Mouse (Mus musculus): ENCODE data around the gene Ufsp1. TPM values are rescaled to one million over a fixed set of nuclear protein-coding genes. Genes with fewer than 3 reads are reported as not detected.

The Ufsp1 gene
- polyA plus RNA-seq, 1 experiment from 2014 or later = 6.0 TPM

DNA sequence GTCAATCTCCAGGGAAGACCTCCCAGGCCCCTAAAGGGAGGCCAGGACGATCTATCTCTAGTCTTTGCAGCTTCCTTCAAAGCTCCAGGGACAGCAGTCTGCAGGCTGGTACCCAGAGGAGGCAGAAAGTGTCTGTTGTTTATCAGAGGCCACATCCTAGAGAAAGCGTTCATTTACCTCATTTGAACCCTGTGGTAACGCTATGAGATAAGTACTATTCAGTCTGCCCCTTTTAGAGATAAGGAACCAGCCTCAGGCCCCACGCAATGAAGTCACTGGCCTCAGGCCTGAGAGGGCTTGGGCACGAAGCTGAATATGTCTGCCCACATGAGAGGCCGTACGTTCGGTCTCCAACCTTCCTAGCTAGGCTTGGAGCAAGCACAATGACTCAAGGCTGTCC lies 22.9 kb downstream of the Ufsp1 start:
- H3K4me1 ChIP-seq = peaks cover 33% of the 10 kb centered on the region
- H3K36me3 ChIP-seq (replicated peaks) = peaks cover 45% of the 10 kb centered on the region
- H3K9me3 ChIP-seq = no peaks in the 10 kb centered on the region
- no peak overlapping the region for H3K4me3 ChIP-seq (replicated peaks)
- no peak overlapping the region for H3K9ac ChIP-seq
- WGBS = 91% methylated on average over 8 of the region's 8 CpGs
- no peak overlapping the region for H3K4me2 ChIP-seq
- no peak for ATAC-seq (ENCODE audit: low FRiP score)
- peaks cover 6% of the 10 kb centered on the region; the same call in 1 of the 2 replicates for H3K27me3 ChIP-seq
- no peak overlapping the region for H3K27ac ChIP-seq

DNA sequence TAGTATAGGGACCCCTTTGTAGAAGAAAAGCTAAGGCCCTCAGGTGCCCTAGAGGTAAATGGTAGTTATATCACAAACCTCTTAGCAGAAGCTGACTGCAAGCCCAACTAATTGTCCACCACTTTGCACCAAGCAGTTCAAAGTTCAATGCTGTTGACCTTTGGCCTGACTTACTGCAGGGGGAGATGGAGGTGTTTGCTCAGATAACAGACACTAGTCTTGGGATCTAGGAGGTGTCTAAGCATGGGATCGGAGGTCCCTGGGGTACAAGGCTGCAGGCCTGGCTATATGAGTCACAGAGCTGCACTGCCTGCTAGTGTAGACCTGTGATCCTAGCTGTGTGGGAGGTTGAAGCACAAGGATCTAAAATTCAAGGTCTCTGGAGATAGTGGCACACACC lies 24.1 kb downstream of the Ufsp1 start:
- Histone ChIP-seq H3K4me2 (no peak overlapping the region), H3K27ac (no peak overlapping the region), H3K36me3 (replicated peaks) (peaks cover 48% of the 10 kb centered on the region), H3K4me3 (replicated peaks) (no peak overlapping the region), H3K9me3 (no peaks in the 10 kb centered on the region), H3K9ac (no peak overlapping the region), H3K27me3 (peaks cover 6% of the 10 kb centered on the region; the same call in 1 of the 2 replicates), H3K4me1 (peaks cover 21% of the 10 kb centered on the region)
- ATAC-seq (ENCODE audit: low FRiP score) = no peak
- 89% methylated on average over 1 of the region's 1 CpGs for WGBS

GRCm38 (mm10) chr5:137320996-137321395 lies 26.6 kb downstream of the Ufsp1 start:
- no peaks in the 10 kb centered on the region for H3K4me1 ChIP-seq
- WGBS = 98% methylated on average over 3 of the region's 3 CpGs

GRCm38 (mm10) chr5:137330910-137331309 lies 36.5 kb downstream of the Ufsp1 start:
- Histone ChIP-seq H3K36me3 (replicated peaks) (peaks cover 13% of the 10 kb centered on the region; the same call in 1 of the 2 replicates), H3K4me3 (replicated peaks) (no peak overlapping the region), H3K27me3 (no peaks in the 10 kb centered on the region), H3K27ac (no peak overlapping the region), H3K4me2 (no peak overlapping the region), H3K9me3 (no peaks in the 10 kb centered on the region), H3K9ac (no peak overlapping the region), H3K4me1 (peaks cover 14% of the 10 kb centered on the region)
- 85% methylated on average over 7 of the region's 7 CpGs for WGBS
- no peak for ATAC-seq (ENCODE audit: low FRiP score)

More at GRCm38 (mm10) chr5:137320996-137321395, 26.6 kb downstream of the Ufsp1 start:
- Histone ChIP-seq H3K9ac (no peak overlapping the region), H3K4me3 (replicated peaks) (no peak overlapping the region), H3K4me2 (no peak overlapping the region), H3K27ac (no peak overlapping the region), H3K27me3 (no peaks in the 10 kb centered on the region), H3K36me3 (replicated peaks) (peaks cover 60% of the 10 kb centered on the region), H3K9me3 (no peaks in the 10 kb centered on the region)
- ATAC-seq (ENCODE audit: low FRiP score) = no peak

GRCm38 (mm10) chr5:137332857-137333511 lies 38.6 kb downstream of the Ufsp1 start:
- ATAC-seq (ENCODE audit: low FRiP score) = peak; percentile 22
- Histone ChIP-seq H3K4me2 (peak overlapping the region; percentile 96), H3K4me3 (replicated peaks) (peak overlapping the region; percentile 63), H3K9me3 (no peaks in the 10 kb centered on the region), H3K27ac (peak overlapping the region; percentile 71), H3K9ac (peak overlapping the region; percentile 76), H3K27me3 (no peaks in the 10 kb centered on the region), H3K4me1 (peaks cover 14% of the 10 kb centered on the region), H3K36me3 (replicated peaks) (0 out of 2 replicates have a peak, but pooled peaks cover under 1% of the 10 kb centered on the region)
- WGBS = 17% methylated on average over 15 of the region's 15 CpGs

GRCm38 (mm10) chr5:137333512-137334174 lies 39.2 kb downstream of the Ufsp1 start, which contains the start of gene Slc12a9:
Gene Slc12a9 (minus strand): TSS chr5:137333597.
- H3K4me1 ChIP-seq = peaks cover 16% of the 10 kb centered on the region
- under 1% methylated on average over 44 of the region's 44 CpGs for WGBS
- no peaks in the 10 kb centered on the region for H3K27me3 ChIP-seq
- H3K4me2 ChIP-seq = peak within 1 kb of the TSS; percentile 96
- no peaks in the 10 kb centered on the region for H3K36me3 ChIP-seq (replicated peaks)
- H3K4me3 ChIP-seq (replicated peaks) = peak within 1 kb of the TSS; percentile 63
- H3K9me3 ChIP-seq = no peaks in the 10 kb centered on the region
- peak; percentile 91 for ATAC-seq (ENCODE audit: low FRiP score)
- peak within 1 kb of the TSS; percentile 76 for H3K9ac ChIP-seq
- H3K27ac ChIP-seq = peak within 1 kb of the TSS; percentile 71

- H3K27ac ChIP-seq = no peak overlapping the region
- peak overlapping the region; percentile 96; the same call in 1 of the 2 replicates for H3K4me2 ChIP-seq
- no peak for ATAC-seq (ENCODE audit: low FRiP score)
- H3K4me1 ChIP-seq = peaks cover 23% of the 10 kb centered on the region
- 68% methylated on average over 10 of the region's 10 CpGs for WGBS
- no peak overlapping the region for H3K9ac ChIP-seq
- H3K9me3 ChIP-seq = no peaks in the 10 kb centered on the region
- H3K27me3 ChIP-seq = no peaks in the 10 kb centered on the region
- H3K4me3 ChIP-seq (replicated peaks) = no peak overlapping the region
- no peaks in the 10 kb centered on the region for H3K36me3 ChIP-seq (replicated peaks)
These were observed 39.9 kb downstream of the Ufsp1 start for GRCm38 (mm10) chr5:137334317-137334716.

DNA sequence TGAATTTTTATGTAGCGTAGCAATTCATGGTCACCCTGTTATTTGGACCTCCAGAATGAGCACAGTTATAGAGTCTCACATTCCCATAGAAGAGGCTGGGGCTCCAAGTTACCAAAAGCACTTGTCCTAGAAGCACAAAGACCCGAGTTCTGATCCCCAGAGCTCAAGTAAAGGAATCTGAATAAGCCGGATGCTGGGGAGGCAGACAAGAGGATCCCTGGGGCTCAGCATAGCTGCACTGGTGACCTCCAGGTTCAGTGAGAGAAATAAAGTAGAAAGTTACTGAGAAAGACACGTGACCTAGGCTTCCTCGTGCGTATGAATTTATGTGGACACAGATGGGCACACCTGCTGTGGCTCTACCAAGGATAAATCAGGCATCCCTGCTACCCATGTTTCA lies 40.6 kb downstream of the Ufsp1 start:
- Histone ChIP-seq H3K4me1 (peaks cover 30% of the 10 kb centered on the region), H3K27me3 (no peaks in the 10 kb centered on the region), H3K9ac (no peak overlapping the region), H3K4me3 (replicated peaks) (no peak overlapping the region), H3K4me2 (no peak overlapping the region), H3K9me3 (no peaks in the 10 kb centered on the region), H3K27ac (no peak overlapping the region), H3K36me3 (replicated peaks) (no peaks in the 10 kb centered on the region)
- WGBS = 73% methylated on average over 6 of the region's 6 CpGs
- no peak for ATAC-seq (ENCODE audit: low FRiP score)

- 55% methylated on average over 8 of the region's 8 CpGs for WGBS
- no peaks in the 10 kb centered on the region for H3K36me3 ChIP-seq (replicated peaks)
- H3K9ac ChIP-seq = no peak overlapping the region
- ATAC-seq (ENCODE audit: low FRiP score) = no peak
- peaks cover 30% of the 10 kb centered on the region for H3K4me1 ChIP-seq
- no peak overlapping the region for H3K4me3 ChIP-seq (replicated peaks)
- no peaks in the 10 kb centered on the region for H3K9me3 ChIP-seq
- 0 out of 2 replicates have a peak overlapping the region, but pooled peaks have one; percentile 11 for H3K27ac ChIP-seq
- H3K27me3 ChIP-seq = peaks cover 5% of the 10 kb centered on the region; the same call in 1 of the 2 replicates
- no peak overlapping the region for H3K4me2 ChIP-seq
These were observed 42.8 kb downstream of the Ufsp1 start for GRCm38 (mm10) chr5:137337190-137337589.

DNA sequence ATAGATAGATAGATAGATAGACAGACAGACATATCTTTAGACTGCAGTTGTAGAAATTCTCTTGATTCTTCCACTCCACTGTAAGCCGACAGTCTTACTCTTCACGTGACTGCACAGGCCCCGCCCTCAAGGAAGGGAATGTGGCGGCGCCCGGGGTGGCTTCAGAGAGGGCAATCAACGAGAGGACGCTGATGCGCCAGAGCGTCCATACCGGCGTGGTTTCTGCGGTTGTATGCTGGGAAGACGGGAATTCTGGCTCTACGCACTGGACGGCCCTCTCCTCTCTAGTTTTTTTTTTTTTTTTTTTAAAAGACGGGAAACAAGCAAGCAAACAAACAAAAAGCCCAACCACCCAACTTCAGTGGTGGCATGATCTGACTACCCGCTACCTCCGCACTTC lies 43.8 kb downstream of the Ufsp1 start:
- Histone ChIP-seq H3K4me2 (peak overlapping the region; percentile 68), H3K4me1 (peaks cover 20% of the 10 kb centered on the region), H3K36me3 (replicated peaks) (no peaks in the 10 kb centered on the region), H3K27ac (peak overlapping the region; percentile 71), H3K9me3 (no peaks in the 10 kb centered on the region), H3K4me3 (replicated peaks) (peak overlapping the region; percentile 41), H3K27me3 (peaks cover 5% of the 10 kb centered on the region; the same call in 1 of the 2 replicates), H3K9ac (peak overlapping the region; percentile 59)
- ATAC-seq (ENCODE audit: low FRiP score) = peak; percentile 89
- 1% methylated on average over 19 of the region's 19 CpGs for WGBS

- peak overlapping the region; percentile 68 for H3K4me2 ChIP-seq
- peaks cover 5% of the 10 kb centered on the region; the same call in 1 of the 2 replicates for H3K27me3 ChIP-seq
- peak overlapping the region; percentile 59 for H3K9ac ChIP-seq
- peak overlapping the region; percentile 71 for H3K27ac ChIP-seq
- H3K4me3 ChIP-seq (replicated peaks) = peak overlapping the region; percentile 41
- H3K36me3 ChIP-seq (replicated peaks) = no peaks in the 10 kb centered on the region
- H3K4me1 ChIP-seq = peaks cover 15% of the 10 kb centered on the region
- ATAC-seq (ENCODE audit: low FRiP score) = peak; percentile 34
- 2% methylated on average over 11 of the region's 11 CpGs for WGBS
- no peaks in the 10 kb centered on the region for H3K9me3 ChIP-seq
These were observed 44.3 kb downstream of the Ufsp1 start for GRCm38 (mm10) chr5:137338663-137339289.

- peak; percentile 53 for ATAC-seq (ENCODE audit: low FRiP score)
- peak overlapping the region; percentile 59 for H3K9ac ChIP-seq
- H3K27me3 ChIP-seq = peaks cover 5% of the 10 kb centered on the region; the same call in 1 of the 2 replicates
- peaks cover 15% of the 10 kb centered on the region for H3K4me1 ChIP-seq
- H3K36me3 ChIP-seq (replicated peaks) = no peaks in the 10 kb centered on the region
- peak overlapping the region; percentile 41 for H3K4me3 ChIP-seq (replicated peaks)
- 4% methylated on average over 22 of the region's 22 CpGs for WGBS
- no peaks in the 10 kb centered on the region for H3K9me3 ChIP-seq
- H3K4me2 ChIP-seq = peak overlapping the region; percentile 68
- peak overlapping the region; percentile 71 for H3K27ac ChIP-seq
These were observed 45.0 kb downstream of the Ufsp1 start for GRCm38 (mm10) chr5:137339290-137339979.
